Mouse (Mus musculus): ENCODE data around the gene Spi1.

DNA sequence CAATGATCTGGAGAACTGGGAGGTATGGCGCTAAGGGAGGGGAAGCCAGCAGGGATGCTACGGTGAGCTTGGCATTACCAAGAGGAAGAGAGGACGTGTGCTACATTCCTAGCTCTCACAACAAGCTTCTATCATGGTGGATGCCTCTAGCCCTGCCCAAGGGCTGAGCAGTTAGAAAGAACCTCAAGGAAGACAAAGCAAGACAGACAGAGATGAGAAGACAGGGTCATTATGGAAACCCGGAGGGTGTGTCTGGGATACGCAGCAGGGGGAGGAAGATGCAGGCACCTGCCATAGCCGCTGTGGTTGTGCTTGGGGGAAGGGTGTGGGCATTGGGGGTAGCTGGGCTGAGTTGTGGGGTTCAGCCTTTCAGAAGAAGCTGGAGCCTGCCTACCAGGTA, 41.3 kb downstream of the Spi1 start:
- TF ChIP-seq CTCF (IDR thresholded peaks at IDR 0.05; ENCODE audit: control insufficient read depth, insufficient read depth, low read length): no peak
- TF ChIP-seq POLR2A (IDR thresholded peaks at IDR 0.05; ENCODE audit: borderline replicate concordance, control insufficient read depth, low read depth, low read length): no peak

All from bone marrow, adult 2 months (tissue).